12 mouse cellular contexts compared by ENCODE assay signal in the genomic region with DNA sequence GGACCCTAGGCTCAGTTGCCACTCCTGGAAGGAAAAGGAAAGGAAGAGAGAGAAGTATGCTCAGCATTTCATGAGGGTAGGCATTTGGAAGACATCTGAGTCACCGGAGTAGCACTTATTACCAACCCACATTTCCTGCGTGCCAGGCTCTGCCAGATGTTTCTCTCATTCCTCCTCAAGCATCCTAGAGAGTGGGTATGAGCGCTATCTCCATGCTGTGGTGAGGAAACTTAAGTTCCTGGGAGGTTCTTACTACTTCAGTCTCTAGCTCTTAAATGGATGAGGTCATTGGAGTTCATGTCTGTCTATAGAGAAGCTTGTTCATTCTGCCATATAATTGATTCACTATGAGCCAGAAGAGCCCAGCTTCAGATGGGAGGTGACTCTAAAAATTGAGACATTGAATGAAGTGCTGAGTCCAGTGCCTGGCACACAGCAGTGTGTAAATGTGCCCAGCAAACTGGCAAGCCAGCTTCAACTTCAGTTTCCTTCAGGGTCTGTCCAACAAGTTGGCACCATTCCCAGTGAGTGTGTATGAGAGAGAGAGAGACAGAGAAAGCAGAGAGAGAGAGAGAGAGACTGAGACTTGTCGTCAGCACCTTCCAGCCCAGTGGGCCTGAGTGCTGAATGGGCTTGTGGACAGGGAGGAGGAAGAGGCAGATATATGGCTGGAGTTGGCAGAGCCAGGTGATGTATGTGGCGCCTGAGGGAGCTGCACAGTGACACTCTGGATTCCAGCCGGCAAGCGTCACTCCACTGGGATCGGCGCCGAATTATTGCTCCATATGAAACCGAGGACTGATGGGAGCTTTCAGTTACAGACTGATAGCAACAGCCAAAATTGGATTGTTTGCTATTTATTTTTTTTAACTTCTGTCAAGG. TPM values are rescaled to one million over a fixed set of nuclear protein-coding genes. Genes with fewer than 3 reads are reported as not detected.
DNase-seq lines count a peak whose midpoint lies in the region; ATAC-seq lines count a peak whose summit lies in the region.
"Had no signal": no experiment of that assay in that cellular context is flagged by ENCODE, and none has a peak within 500 bp of the region (broad histone marks: within the 10 kb centered on the region; RNA-seq: fewer than 3 reads in every experiment).

No protein-coding gene starts in this region.

- no peaks in the 10 kb centered on the region for H3K4me1 ChIP-seq in forebrain, embryonic 15.5 days
- no peaks in the 10 kb centered on the region for H3K4me1 ChIP-seq in forebrain, embryonic 13.5 days
- no peaks in the 10 kb centered on the region for H3K4me1 ChIP-seq in lung, embryonic 16.5 days (replicated peaks; ENCODE audit: control insufficient read depth, insufficient read depth, low read length)

- ATAC-seq in forebrain, embryonic 15.5 days (replicated peaks): 0 out of 2 replicates have a peak, but pooled peaks have one; percentile 41
- ATAC-seq in forebrain, embryonic 13.5 days: no peak
- ATAC-seq in lung, embryonic 16.5 days (ENCODE audit: low read depth): peak; percentile 76

- no peak overlapping the region for H3K9ac ChIP-seq in forebrain, embryonic 15.5 days (replicated peaks)
- H3K9ac ChIP-seq in forebrain, embryonic 13.5 days: no peak overlapping the region
- no peak overlapping the region for H3K9ac ChIP-seq in lung, embryonic 16.5 days (ENCODE audit: low read length)

- no peak overlapping the region for H3K4me3 ChIP-seq in forebrain, embryonic 15.5 days
- no peak overlapping the region for H3K4me3 ChIP-seq in forebrain, embryonic 13.5 days
- no peak overlapping the region for H3K4me3 ChIP-seq in lung, embryonic 16.5 days (ENCODE audit: low read length)

- no peaks in the 10 kb centered on the region for H3K27me3 ChIP-seq in forebrain, embryonic 15.5 days
- H3K27me3 ChIP-seq in forebrain, embryonic 13.5 days: no peaks in the 10 kb centered on the region
- no peaks in the 10 kb centered on the region for H3K27me3 ChIP-seq in lung, embryonic 16.5 days (ENCODE audit: control insufficient read depth, insufficient read depth, low read depth, low read length)
- H3K27me3 ChIP-seq: CH12.LX had no signal

- H3K4me2 ChIP-seq in forebrain, embryonic 15.5 days (replicated peaks): no peak overlapping the region
- H3K4me2 ChIP-seq in forebrain, embryonic 13.5 days: no peak overlapping the region
- H3K4me2 ChIP-seq in lung, embryonic 16.5 days (ENCODE audit: low read depth, low read length): no peak overlapping the region

- peaks cover 2% of the 10 kb centered on the region; the same call in 1 of the 2 replicates for H3K36me3 ChIP-seq in forebrain, embryonic 15.5 days
- H3K36me3 ChIP-seq in forebrain, embryonic 13.5 days (ENCODE audit: poor library complexity, severe bottlenecking): peaks cover 24% of the 10 kb centered on the region
- no peaks in the 10 kb centered on the region for H3K36me3 ChIP-seq in lung, embryonic 16.5 days (ENCODE audit: control insufficient read depth, insufficient read depth, low read length)

- WGBS in forebrain, embryonic 15.5 days: 85% methylated on average over 11 of the region's 11 CpGs
- 87% methylated on average over 11 of the region's 11 CpGs for WGBS in forebrain, embryonic 13.5 days
- 71% methylated on average over 11 of the region's 11 CpGs for WGBS in lung, embryonic 16.5 days

- no peaks in the 10 kb centered on the region for H3K9me3 ChIP-seq in forebrain, embryonic 15.5 days
- no peaks in the 10 kb centered on the region for H3K9me3 ChIP-seq in forebrain, embryonic 13.5 days (replicated peaks)
- no peaks in the 10 kb centered on the region for H3K9me3 ChIP-seq in lung, embryonic 16.5 days (ENCODE audit: control insufficient read depth, low read length)

- DNase-seq in layer of hippocampus, postnatal 10 days (ENCODE audit: low spot score in 2 of 2): peak; percentile 40 to 42
- no peak for DNase-seq in layer of hippocampus, postnatal 36 days
- DNase-seq in adipocyte (ENCODE audit: low spot score): peak; percentile 36
- DNase-seq in testis, postnatal 10 days (ENCODE audit: low spot score): no peak
- no peak for DNase-seq in retina, embryonic 14.5 days (ENCODE audit: low spot score)
- DNase-seq: kidney, adult 18-20 months; thymus, postnatal 4 days had no signal

- H3K27ac ChIP-seq in forebrain, embryonic 15.5 days (replicated peaks): no peak overlapping the region
- H3K27ac ChIP-seq in forebrain, embryonic 13.5 days: no peak overlapping the region
- H3K27ac ChIP-seq in lung, embryonic 16.5 days (ENCODE audit: low read length): no peak overlapping the region

RNA-seq across cellular contexts. Expression of a gene that starts 56.0 kb away (rescaled TPM):
- polyA plus RNA-seq in forebrain, embryonic 15.5 days (2015; fragmentation: Nextera tagmentation; extraction: Ambion mirVana): not detected in 2 replicates
- 0.10 TPM in 1 of 2 replicates, not detected in the other for polyA plus RNA-seq in forebrain, embryonic 13.5 days (2015; fragmentation: Nextera tagmentation; extraction: Ambion mirVana)
- total RNA-seq in layer of hippocampus, postnatal 10 days (2021): not detected
- not detected for total RNA-seq in layer of hippocampus, postnatal 36 days (2021)
- 0.28 and 0.34 TPM in 2 replicates for polyA plus RNA-seq in lung, embryonic 16.5 days (2015; fragmentation: Nextera tagmentation; extraction: Ambion mirVana)
- total RNA-seq: CH12.LX; liver, adult 2 months had no signal
- polyA plus RNA-seq: liver, adult 2 months had no signal

Comparison
In these comparisons a context has a peak if more than half of its experiments do, and no peak if none do; other contexts are left out.
1. DNase-seq: peak in layer of hippocampus, postnatal 10 days (2 of 2) and adipocyte (single experiment); none in layer of hippocampus, postnatal 36 days (0 of 2), testis, postnatal 10 days (single experiment) and retina, embryonic 14.5 days (single experiment).